Mouse (Mus musculus) kidney, postnatal 4 days (tissue): Measurements from ENCODE around the gene Speg.

Source experiments
- DNase-seq, 2 experiments: peaks; one replicate each; pipeline ENCODE4 v3.0.0; 2021; ENCODE audit warnings: mixed read lengths in 2 of 2

Gene Speg

GRCm38 (mm10) chr1:75374950-75375936, at the start of gene Speg:
TSS of gene Speg (plus strand) at chr1:75375297.
- peak in 1 of 2 experiments; percentile 44 for DNase-seq

GRCm38 (mm10) chr1:75327461-75327860, 47.6 kb upstream of the Speg start:
- no peak for DNase-seq

- no peak for DNase-seq
These were observed 43.8 kb upstream of the Speg start for GRCm38 (mm10) chr1:75331271-75331670.

GRCm38 (mm10) chr1:75336461-75336860, 38.6 kb upstream of the Speg start:
- no peak for DNase-seq

- DNase-seq, result no peak
These were observed 38.0 kb upstream of the Speg start for GRCm38 (mm10) chr1:75337097-75337496.

- peak; percentile 46 to 63 for DNase-seq
These were observed 36.9 kb upstream of the Speg start for GRCm38 (mm10) chr1:75338091-75338694.

- no peak for DNase-seq
These were observed 35.8 kb upstream of the Speg start for GRCm38 (mm10) chr1:75339337-75339736.

GRCm38 (mm10) chr1:75340519-75340918, 34.6 kb upstream of the Speg start:
- no peak for DNase-seq

- peak; percentile 74 to 78 for DNase-seq
These were observed 32.2 kb upstream of the Speg start for GRCm38 (mm10) chr1:75342874-75343416.

- DNase-seq, result peak; percentile 68 to 79
These were observed 30.6 kb upstream of the Speg start for GRCm38 (mm10) chr1:75344291-75345035.

GRCm38 (mm10) chr1:75345036-75345935, 29.8 kb upstream of the Speg start:
- peak; percentile 41 to 60 for DNase-seq

- no peak for DNase-seq
These were observed 27.8 kb upstream of the Speg start for GRCm38 (mm10) chr1:75347279-75347678.

GRCm38 (mm10) chr1:75349275-75349674, 25.8 kb upstream of the Speg start:
- DNase-seq, result no peak

GRCm38 (mm10) chr1:75357261-75357660, 17.8 kb upstream of the Speg start:
- DNase-seq, result peak; percentile 43 to 65

GRCm38 (mm10) chr1:75358009-75358408, 17.1 kb upstream of the Speg start:
- no peak for DNase-seq

- DNase-seq, result no peak
These were observed 15.8 kb upstream of the Speg start for GRCm38 (mm10) chr1:75359346-75359745.

GRCm38 (mm10) chr1:75360112-75361031, 14.7 kb upstream of the Speg start, which contains the start of gene Des:
TSS of gene Des (plus strand) at chr1:75360329.
- DNase-seq, result peak; percentile 71 to 78

- DNase-seq, result no peak
These were observed 14.0 kb upstream of the Speg start for GRCm38 (mm10) chr1:75361123-75361522.

- DNase-seq, result no peak
These were observed 13.3 kb upstream of the Speg start for GRCm38 (mm10) chr1:75361750-75362149.

- no peak for DNase-seq
These were observed 11.2 kb upstream of the Speg start for GRCm38 (mm10) chr1:75363868-75364267.
